In the genomic region with DNA sequence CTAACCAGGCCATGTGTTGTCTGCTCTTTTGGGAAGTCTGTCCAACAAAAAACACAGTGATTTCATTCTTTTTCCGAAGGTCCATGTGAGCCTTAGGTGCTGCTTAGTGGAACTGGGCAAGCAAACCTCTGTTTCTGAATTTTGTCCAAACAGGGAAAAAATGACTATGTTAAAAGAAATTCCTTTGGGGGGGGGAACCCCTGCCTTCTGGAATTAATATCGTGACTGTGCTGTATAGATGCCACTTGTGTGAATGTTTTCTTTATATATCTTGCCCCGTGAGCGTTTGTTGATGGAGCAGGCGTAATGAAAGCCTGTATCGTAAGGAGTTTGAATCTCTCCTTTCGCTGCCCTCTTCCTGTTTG, we compare ENCODE assay signal across 16 mouse cellular contexts.
DNase-seq lines count a peak whose midpoint lies in the region; ATAC-seq and TF ChIP-seq lines count a peak whose summit lies in the region.
"Had no signal": no experiment of that assay in that cellular context is flagged by ENCODE, and none has a peak within 500 bp of the region (broad histone marks: within the 10 kb centered on the region; RNA-seq: fewer than 3 reads in every experiment).

No protein-coding gene starts in this region.

- no peak for TF ChIP-seq CTCF in midbrain, postnatal 0 days (IDR thresholded peaks at IDR 0.05)

- no peak overlapping the region; the same call in 1 of the 2 replicates for H3K4me2 ChIP-seq in heart, embryonic 11.5 days
- H3K4me2 ChIP-seq in midbrain, postnatal 0 days (ENCODE audit: low read depth, low read length, poor library complexity, severe bottlenecking) = no peak overlapping the region
- no peak overlapping the region for H3K4me2 ChIP-seq in forebrain, embryonic 14.5 days (ENCODE audit: low read length)
- H3K4me2 ChIP-seq in stomach, embryonic 16.5 days (ENCODE audit: low read depth, low read length) = no peak overlapping the region
- H3K4me2 ChIP-seq: midbrain, embryonic 12.5 days; neural tube, embryonic 13.5 days had no signal

- H3K9me3 ChIP-seq in heart, embryonic 11.5 days (replicated peaks; ENCODE audit: control insufficient read depth, low read length) = no peaks in the 10 kb centered on the region
- no peaks in the 10 kb centered on the region for H3K9me3 ChIP-seq in midbrain, postnatal 0 days (ENCODE audit: low read length)
- H3K9me3 ChIP-seq in midbrain, embryonic 10.5 days (replicated peaks) = peaks cover 8% of the 10 kb centered on the region; the same call in 1 of the 2 replicates
- peaks cover 6% of the 10 kb centered on the region; the same call in 1 of the 2 replicates for H3K9me3 ChIP-seq in forebrain, embryonic 14.5 days (replicated peaks; ENCODE audit: control insufficient read depth, low read length)
- no peaks in the 10 kb centered on the region for H3K9me3 ChIP-seq in stomach, embryonic 16.5 days (replicated peaks; ENCODE audit: control insufficient read depth, low read length)

- intact Hi-C loops in heart, postnatal 25 days (cut with DNase I) = no loop called here

- H3K4me1 ChIP-seq in heart, embryonic 11.5 days (ENCODE audit: control insufficient read depth, insufficient read depth, low read length) = peaks cover 28% of the 10 kb centered on the region
- peaks cover 4% of the 10 kb centered on the region; the same call in 1 of the 2 replicates for H3K4me1 ChIP-seq in midbrain, postnatal 0 days (ENCODE audit: insufficient read depth, low read length)
- peaks cover 33% of the 10 kb centered on the region for H3K4me1 ChIP-seq in midbrain, embryonic 10.5 days
- H3K4me1 ChIP-seq in forebrain, embryonic 14.5 days (ENCODE audit: control insufficient read depth, insufficient read depth, low read length) = peaks cover 35% of the 10 kb centered on the region
- peaks cover 17% of the 10 kb centered on the region for H3K4me1 ChIP-seq in stomach, embryonic 16.5 days (ENCODE audit: control insufficient read depth, insufficient read depth, low read length)

- ATAC-seq in heart, embryonic 11.5 days (replicated peaks; ENCODE audit: insufficient number of reproducible peaks, low FRiP score, low TSS enrichment) = no peak
- ATAC-seq in midbrain, postnatal 0 days (ENCODE audit: low FRiP score) = no peak
- no peak for ATAC-seq in forebrain, embryonic 14.5 days
- ATAC-seq in stomach, embryonic 16.5 days (ENCODE audit: insufficient read depth, low FRiP score) = no peak
- ATAC-seq: CD4-positive, CD25-positive, alpha-beta regulatory T cell, adult 4 months; intestine, postnatal 0 days; Patski had no signal

- H3K27me3 ChIP-seq in heart, embryonic 11.5 days (ENCODE audit: control insufficient read depth, insufficient read depth, low read length) = no peaks in the 10 kb centered on the region
- no peaks in the 10 kb centered on the region for H3K27me3 ChIP-seq in midbrain, postnatal 0 days (ENCODE audit: insufficient read depth, low read length)
- no peaks in the 10 kb centered on the region for H3K27me3 ChIP-seq in midbrain, embryonic 10.5 days (ENCODE audit: low read depth, poor library complexity, severe bottlenecking)
- no peaks in the 10 kb centered on the region for H3K27me3 ChIP-seq in forebrain, embryonic 14.5 days (replicated peaks; ENCODE audit: control insufficient read depth, insufficient read depth, low read length)
- no peaks in the 10 kb centered on the region for H3K27me3 ChIP-seq in stomach, embryonic 16.5 days (ENCODE audit: control insufficient read depth, insufficient read depth, low read length)
- H3K27me3 ChIP-seq: midbrain, embryonic 12.5 days; neural tube, embryonic 13.5 days; Patski had no signal

- H3K4me3 ChIP-seq in heart, embryonic 11.5 days (ENCODE audit: low read depth, low read length) = no peak overlapping the region
- no peak overlapping the region for H3K4me3 ChIP-seq in midbrain, postnatal 0 days (ENCODE audit: low read depth, low read length)
- H3K4me3 ChIP-seq in midbrain, embryonic 10.5 days = no peak overlapping the region
- no peak overlapping the region for H3K4me3 ChIP-seq in forebrain, embryonic 14.5 days (ENCODE audit: low read depth, low read length)
- H3K4me3 ChIP-seq in stomach, embryonic 16.5 days (replicated peaks; ENCODE audit: low read length) = no peak overlapping the region
- H3K4me3 ChIP-seq: midbrain, embryonic 12.5 days; neural tube, embryonic 13.5 days had no signal

- peaks cover 2% of the 10 kb centered on the region; the same call in 1 of the 2 replicates for H3K36me3 ChIP-seq in heart, embryonic 11.5 days (ENCODE audit: control insufficient read depth, insufficient read depth, low read length)
- H3K36me3 ChIP-seq in midbrain, postnatal 0 days (ENCODE audit: insufficient read depth, low read length) = no peaks in the 10 kb centered on the region
- H3K36me3 ChIP-seq in midbrain, embryonic 10.5 days = peaks cover 12% of the 10 kb centered on the region
- H3K36me3 ChIP-seq in forebrain, embryonic 14.5 days (ENCODE audit: control insufficient read depth, insufficient read depth, low read length) = no peaks in the 10 kb centered on the region
- no peaks in the 10 kb centered on the region for H3K36me3 ChIP-seq in stomach, embryonic 16.5 days (ENCODE audit: control insufficient read depth, insufficient read depth, low read length)

- 53% methylated on average over 7 of the region's 7 CpGs for WGBS in heart, embryonic 11.5 days (ENCODE audit: insufficient replicate concordance)
- WGBS in midbrain, postnatal 0 days = 76% methylated on average over 7 of the region's 7 CpGs
- 81% methylated on average over 7 of the region's 7 CpGs for WGBS in midbrain, embryonic 10.5 days
- 77% methylated on average over 7 of the region's 7 CpGs for WGBS in forebrain, embryonic 14.5 days
- WGBS in stomach, embryonic 16.5 days = 47% methylated on average over 7 of the region's 7 CpGs

- H3K9ac ChIP-seq in heart, embryonic 11.5 days (ENCODE audit: low read depth, low read length) = no peak overlapping the region
- no peak overlapping the region for H3K9ac ChIP-seq in midbrain, postnatal 0 days (replicated peaks; ENCODE audit: low read length, poor library complexity, severe bottlenecking)
- no peak overlapping the region for H3K9ac ChIP-seq in forebrain, embryonic 14.5 days (ENCODE audit: low read length)
- H3K9ac ChIP-seq in stomach, embryonic 16.5 days (ENCODE audit: low read length) = 0 out of 2 replicates have a peak overlapping the region, but pooled peaks have one; percentile 7
- H3K9ac ChIP-seq: midbrain, embryonic 12.5 days; neural tube, embryonic 13.5 days had no signal

- DNase-seq in heart, postnatal 25 days (ENCODE audit: low spot score) = no peak
- DNase-seq in midbrain, postnatal 0 days (ENCODE audit: low spot score) = no peak
- no peak for DNase-seq in midbrain, embryonic 10.5 days (ENCODE audit: low spot score)
- no peak for DNase-seq in forebrain, embryonic 14.5 days (ENCODE audit: low spot score)
- no peak for DNase-seq in right cerebral cortex, postnatal 10 days (ENCODE audit: low spot score in 2 of 2)
- DNase-seq: kidney, postnatal 36 days; layer of hippocampus, postnatal 36 days; lung, postnatal 10 days; right cerebral cortex, adult 18-20 months had no signal

- H3K27ac ChIP-seq in heart, embryonic 11.5 days (ENCODE audit: low read depth, low read length) = peak overlapping the region; percentile 67; the same call in 1 of the 2 replicates
- H3K27ac ChIP-seq in midbrain, postnatal 0 days (ENCODE audit: low read depth, low read length) = peak overlapping the region; percentile 26; the same call in 1 of the 2 replicates
- no peak overlapping the region for H3K27ac ChIP-seq in midbrain, embryonic 10.5 days (replicated peaks)
- peak overlapping the region; percentile 70; the same call in 1 of the 2 replicates for H3K27ac ChIP-seq in forebrain, embryonic 14.5 days (ENCODE audit: low read depth, low read length)
- no peak overlapping the region; the same call in 1 of the 2 replicates for H3K27ac ChIP-seq in stomach, embryonic 16.5 days (ENCODE audit: low read length)
- H3K27ac ChIP-seq: midbrain, embryonic 12.5 days had no signal

Comparison
In these comparisons a context has a peak if more than half of its experiments do, and no peak if none do; other contexts are left out.
1. H3K27ac ChIP-seq: peak in heart, embryonic 11.5 days (single experiment), midbrain, postnatal 0 days (single experiment) and forebrain, embryonic 14.5 days (single experiment); none in midbrain, embryonic 10.5 days (single experiment) and stomach, embryonic 16.5 days (single experiment).